In genomic region chr1:37614130-37614529, GRCm38 (mm10) we compare ENCODE assay signal across 10 mouse cellular contexts.
A peak's percentile ranks its signal among the peaks of the same experiment; 100 is the strongest.
DNase-seq lines count a peak whose midpoint lies in the region; ATAC-seq and TF ChIP-seq lines count a peak whose summit lies in the region.
"Had no signal": no experiment of that assay in that cellular context is flagged by ENCODE, and none has a peak within 500 bp of the region (broad histone marks: within the 10 kb centered on the region; RNA-seq: fewer than 3 reads in every experiment).

No protein-coding gene starts in this region.

- H3K27me3 ChIP-seq in heart, embryonic 10.5 days (ENCODE audit: insufficient read depth, poor library complexity, severe bottlenecking), result no peaks in the 10 kb centered on the region
- H3K27me3 ChIP-seq in testis, adult 2 months (ENCODE audit: control insufficient read depth, insufficient read depth, low read length), result no peaks in the 10 kb centered on the region
- H3K27me3 ChIP-seq in kidney, adult 2 months (replicated peaks; ENCODE audit: control insufficient read depth, insufficient read depth, low read length), result no peaks in the 10 kb centered on the region
- H3K27me3 ChIP-seq in midbrain, embryonic 11.5 days (ENCODE audit: control insufficient read depth, insufficient read depth, low read length), result no peaks in the 10 kb centered on the region
- H3K27me3 ChIP-seq: limb, embryonic 13.5 days had no signal

- DNase-seq in heart, embryonic 10.5 days (ENCODE audit: low spot score), result no peak
- no peak for DNase-seq in heart, postnatal 10 days
- no peak for DNase-seq in testis, postnatal 10 days (ENCODE audit: low spot score)
- peak; percentile 19 for DNase-seq in lung, postnatal 36 days
- DNase-seq in thymus, postnatal 36 days, result peak; percentile 62 to 76
- DNase-seq in kidney, adult 2 months, result no peak
- DNase-seq in midbrain, embryonic 11.5 days (ENCODE audit: low spot score, missing footprints), result no peak
- DNase-seq: cerebellum, postnatal 36 days had no signal

- H3K36me3 ChIP-seq in heart, embryonic 10.5 days, result no peaks in the 10 kb centered on the region
- no peaks in the 10 kb centered on the region for H3K36me3 ChIP-seq in testis, adult 2 months (ENCODE audit: control insufficient read depth, insufficient read depth, low read length)
- H3K36me3 ChIP-seq in kidney, adult 2 months (ENCODE audit: control insufficient read depth, insufficient read depth, low read length), result no peaks in the 10 kb centered on the region
- no peaks in the 10 kb centered on the region for H3K36me3 ChIP-seq in midbrain, embryonic 11.5 days (ENCODE audit: control insufficient read depth, insufficient read depth, low read length)
- H3K36me3 ChIP-seq: limb, embryonic 13.5 days had no signal

- WGBS in heart, embryonic 10.5 days, result 70% methylated on average over 15 of the region's 15 CpGs
- 72% methylated on average over 15 of the region's 15 CpGs for WGBS in kidney, adult 2 months
- WGBS in midbrain, embryonic 11.5 days, result 89% methylated on average over 15 of the region's 15 CpGs

- peak; percentile 62; the same call in 1 of the 2 replicates for TF ChIP-seq POLR2A in testis, adult 2 months (IDR thresholded peaks at IDR 0.05; ENCODE audit: control insufficient read depth, low read depth, low read length)
- no peak for TF ChIP-seq POLR2A in kidney, adult 2 months (IDR thresholded peaks at IDR 0.05; ENCODE audit: low read depth, low read length)

- no peak overlapping the region for H3K4me2 ChIP-seq in midbrain, embryonic 11.5 days
- H3K4me2 ChIP-seq: limb, embryonic 13.5 days had no signal

- no peak overlapping the region for H3K4me3 ChIP-seq in heart, embryonic 10.5 days
- H3K4me3 ChIP-seq in testis, adult 2 months (ENCODE audit: control insufficient read depth, low read depth, low read length), result peak overlapping the region; percentile 74
- no peak overlapping the region for H3K4me3 ChIP-seq in kidney, adult 2 months (ENCODE audit: insufficient read depth, low read depth, low read length)
- H3K4me3 ChIP-seq in midbrain, embryonic 11.5 days (ENCODE audit: low read depth, low read length), result no peak overlapping the region
- H3K4me3 ChIP-seq: limb, embryonic 13.5 days had no signal

- TF ChIP-seq CTCF in testis, adult 2 months (IDR thresholded peaks at IDR 0.05; ENCODE audit: control insufficient read depth, insufficient read depth, insufficient replicate concordance, low read depth, low read length), result no peak
- no peak for TF ChIP-seq CTCF in kidney, adult 2 months (conservative IDR thresholded peaks at IDR 0.05; ENCODE audit: insufficient read depth, insufficient read length, low read depth, low read length)

- no peak overlapping the region for H3K9ac ChIP-seq in midbrain, embryonic 11.5 days (ENCODE audit: low read length)
- H3K9ac ChIP-seq: limb, embryonic 13.5 days had no signal

- peak overlapping the region; percentile 53 for H3K27ac ChIP-seq in heart, embryonic 10.5 days
- H3K27ac ChIP-seq in testis, adult 2 months (ENCODE audit: control insufficient read depth, insufficient read depth, low read depth, low read length), result no peak overlapping the region
- no peak overlapping the region for H3K27ac ChIP-seq in kidney, adult 2 months (ENCODE audit: insufficient read depth, low read depth, low read length)
- H3K27ac ChIP-seq in midbrain, embryonic 11.5 days (ENCODE audit: low read depth, low read length), result no peak overlapping the region
- H3K27ac ChIP-seq: limb, embryonic 13.5 days had no signal

- H3K9me3 ChIP-seq in heart, embryonic 10.5 days, result no peaks in the 10 kb centered on the region
- no peaks in the 10 kb centered on the region for H3K9me3 ChIP-seq in midbrain, embryonic 11.5 days (ENCODE audit: control insufficient read depth, low read length)
- H3K9me3 ChIP-seq: limb, embryonic 13.5 days had no signal

- no peak for ATAC-seq in midbrain, embryonic 11.5 days (ENCODE audit: low FRiP score)

- intact Hi-C loops in heart, postnatal 10 days (cut with DNase I), result no loop called here

- peaks cover 53% of the 10 kb centered on the region for H3K4me1 ChIP-seq in heart, embryonic 10.5 days
- peaks cover 16% of the 10 kb centered on the region for H3K4me1 ChIP-seq in testis, adult 2 months (ENCODE audit: control insufficient read depth, insufficient read depth, low read length)
- no peaks in the 10 kb centered on the region for H3K4me1 ChIP-seq in kidney, adult 2 months (ENCODE audit: control insufficient read depth, insufficient read depth, low read length)
- peaks cover 2% of the 10 kb centered on the region; the same call in 1 of the 2 replicates for H3K4me1 ChIP-seq in midbrain, embryonic 11.5 days (ENCODE audit: control insufficient read depth, insufficient read depth, low read length)

Comparison
In these comparisons a context has a peak if more than half of its experiments do, and no peak if none do; other contexts are left out.
1. DNase-seq: peak in lung, postnatal 36 days (single experiment) and thymus, postnatal 36 days (2 of 2); none in heart, embryonic 10.5 days (single experiment), heart, postnatal 10 days (0 of 2), testis, postnatal 10 days (single experiment), kidney, adult 2 months (single experiment) and midbrain, embryonic 11.5 days (single experiment).